Mouse (Mus musculus): Measurements from ENCODE around the gene Macrod2.

Macrod2 gene

GRCm38 (mm10) chr2:140395179-140395578 is at the start of gene Macrod2:
Macrod2 (plus strand) TSS chr2:140395309.
- DNase-seq: peak; percentile 56 to 57

GRCm38 (mm10) chr2:140359905-140360304 is 35.2 kb upstream of the Macrod2 start:
- no peak for DNase-seq

- DNase-seq: no peak
Observed at GRCm38 (mm10) chr2:140364804-140365203, 30.3 kb upstream of the Macrod2 start.

DNA sequence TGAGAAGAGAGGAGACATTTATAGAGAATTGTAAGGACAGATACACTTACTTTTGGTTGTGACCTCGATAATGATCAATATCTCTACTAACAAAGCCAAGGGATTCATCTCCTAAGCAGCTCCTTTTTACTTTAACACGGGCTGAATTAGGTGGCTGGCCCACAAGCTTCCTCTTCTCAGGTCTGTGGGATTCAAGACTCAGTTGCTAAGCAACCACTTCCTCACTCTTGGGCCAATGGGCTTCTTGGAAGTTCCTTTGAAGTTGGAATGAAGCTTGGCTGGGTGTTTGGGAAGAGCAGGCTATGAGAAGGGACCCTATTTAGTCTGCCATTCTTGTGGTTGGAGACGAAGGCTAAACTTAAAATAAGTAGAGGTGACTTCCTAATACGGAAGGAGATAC is 5.6 kb upstream of the Macrod2 start, which contains the start of gene Sel1l2:
TSS of gene Sel1l2 (minus strand) at position 182 of the 400 bp plus-strand sequence.
- DNase-seq: no peak

DNA sequence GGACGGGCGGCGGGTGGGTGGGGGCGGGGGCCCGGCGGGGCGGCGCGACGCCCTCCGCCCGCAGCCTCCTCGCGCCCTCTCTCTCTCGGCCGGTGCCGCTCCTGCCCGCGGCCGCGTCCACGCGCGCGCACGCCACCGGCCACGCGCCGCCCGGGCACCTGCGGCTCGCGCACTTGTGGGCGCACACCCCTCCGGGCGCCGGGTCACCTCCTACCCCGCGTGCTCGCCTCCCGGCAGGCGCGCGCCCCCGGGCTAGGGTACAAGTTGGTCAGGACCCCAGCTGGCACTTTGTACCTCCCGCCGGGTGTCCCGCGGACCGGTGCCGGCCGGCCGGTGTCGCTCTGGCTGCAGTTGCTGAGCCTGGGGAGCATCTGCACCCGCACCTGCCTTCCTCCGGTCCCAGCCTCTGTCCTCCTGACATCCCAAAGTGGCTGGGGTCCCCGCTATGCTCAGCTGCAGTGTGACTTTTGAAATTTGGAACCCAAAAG is 679 bp downstream of the Macrod2 start:
- peak in 1 of 2 experiments; percentile 1 for DNase-seq

DNA sequence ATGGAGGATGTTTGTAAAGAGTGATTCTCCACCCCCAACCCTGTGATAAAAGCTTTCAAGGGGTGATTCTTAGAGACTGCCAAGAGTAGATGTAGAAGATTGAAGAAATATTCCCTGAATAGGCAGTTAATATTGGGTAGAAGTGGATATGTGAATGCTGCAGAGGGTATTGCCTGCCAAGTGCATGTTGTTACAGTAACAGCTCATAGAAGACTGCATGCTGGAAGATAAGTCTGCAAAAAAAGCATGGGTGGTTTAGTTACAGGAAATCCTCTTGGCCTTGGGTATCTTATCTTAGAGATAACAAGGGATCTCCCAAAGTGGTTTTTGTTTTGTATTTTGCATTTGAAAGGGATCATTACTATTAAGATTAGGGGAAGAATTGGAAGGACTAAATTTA is 30.7 kb downstream of the Macrod2 start:
- DNase-seq: no peak

DNA sequence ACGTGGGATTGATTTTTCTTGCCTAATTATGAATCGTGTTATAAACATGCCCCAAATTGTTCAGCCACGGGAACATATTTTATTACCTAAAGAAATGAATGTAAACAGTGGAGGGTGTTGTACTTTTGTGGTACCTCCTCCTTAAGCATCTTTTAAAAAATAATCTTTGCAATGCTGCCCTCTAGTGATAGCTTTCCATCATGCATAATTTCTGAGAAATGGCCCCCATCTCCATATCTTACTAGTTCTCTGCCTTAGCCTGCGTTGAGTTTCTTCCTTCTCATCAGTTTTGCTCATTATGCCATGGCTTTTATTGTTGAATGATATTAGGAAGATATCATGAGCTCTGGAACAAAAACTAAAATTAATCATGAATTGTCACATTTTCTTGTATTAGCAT is 32.2 kb downstream of the Macrod2 start:
- DNase-seq: no peak

DNA sequence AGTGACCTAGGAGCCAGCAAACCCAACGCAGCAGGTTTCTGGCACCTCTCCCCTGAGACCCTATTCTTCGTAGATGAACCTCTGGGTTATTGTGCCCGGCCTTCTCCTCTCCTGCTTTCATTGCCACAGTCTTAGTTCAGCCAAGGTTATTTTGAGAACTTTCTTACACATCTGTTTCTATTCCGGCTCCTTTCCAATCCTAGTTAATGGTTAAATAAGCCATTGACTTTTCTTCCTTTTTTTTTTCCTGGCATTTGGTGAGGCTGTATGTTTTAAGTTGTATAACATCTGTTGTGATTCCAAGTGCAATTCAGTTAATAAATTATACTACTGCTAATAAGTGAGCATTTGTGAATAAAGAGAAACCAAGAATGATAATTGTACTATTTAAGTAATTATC is 44.0 kb downstream of the Macrod2 start:
- no peak for DNase-seq

- no peak for DNase-seq
Observed at GRCm38 (mm10) chr2:140448636-140449035, 53.5 kb downstream of the Macrod2 start.

- DNase-seq: no peak
Observed at GRCm38 (mm10) chr2:140475770-140476169, 80.7 kb downstream of the Macrod2 start.

- DNase-seq: no peak
Observed at GRCm38 (mm10) chr2:140476891-140477290, 81.8 kb downstream of the Macrod2 start.

- no peak for DNase-seq
Observed at GRCm38 (mm10) chr2:140482604-140483003, 87.5 kb downstream of the Macrod2 start.

- DNase-seq: no peak
Observed at GRCm38 (mm10) chr2:140497688-140498087, 102.6 kb downstream of the Macrod2 start.

DNA sequence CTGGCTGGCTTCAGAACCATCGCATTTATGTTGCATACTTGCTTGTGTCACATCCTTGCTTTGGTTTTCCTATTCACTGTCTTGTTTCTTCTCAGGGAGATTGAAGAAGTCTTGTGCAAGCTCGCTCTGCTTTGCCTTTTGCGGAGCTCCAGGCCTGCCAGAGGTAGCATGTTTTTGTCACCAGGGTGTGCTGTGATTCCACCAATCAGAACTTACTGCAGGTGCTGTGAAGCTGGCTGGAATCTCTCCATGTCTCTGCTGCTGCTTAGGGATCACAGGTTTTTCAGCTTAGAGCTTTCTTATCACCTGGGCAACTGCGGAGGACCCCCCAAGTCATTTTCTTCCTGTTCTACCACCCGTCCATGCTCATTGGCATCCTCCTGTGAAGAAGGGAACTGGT is 105.8 kb downstream of the Macrod2 start:
- DNase-seq: no peak

DNA sequence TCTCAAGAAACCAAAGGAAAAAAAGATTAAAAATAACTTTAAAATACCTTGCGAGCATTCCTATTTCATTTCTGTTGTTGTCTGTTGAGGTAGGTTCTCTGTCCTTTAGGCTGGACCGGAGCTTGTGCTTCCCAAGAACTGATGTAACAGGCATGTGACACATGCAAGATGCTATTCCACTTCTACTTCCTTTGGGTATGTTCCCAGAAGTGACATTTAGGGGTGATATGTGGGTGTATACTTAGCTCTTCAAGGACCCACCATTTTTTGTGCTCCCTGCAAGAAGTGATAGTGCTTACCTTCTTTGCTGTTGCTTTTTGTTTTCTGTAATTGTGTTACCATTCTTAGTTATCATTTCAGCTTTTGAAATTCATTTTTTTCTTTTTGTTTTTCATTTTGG is 126.4 kb downstream of the Macrod2 start:
- no peak for DNase-seq

DNA sequence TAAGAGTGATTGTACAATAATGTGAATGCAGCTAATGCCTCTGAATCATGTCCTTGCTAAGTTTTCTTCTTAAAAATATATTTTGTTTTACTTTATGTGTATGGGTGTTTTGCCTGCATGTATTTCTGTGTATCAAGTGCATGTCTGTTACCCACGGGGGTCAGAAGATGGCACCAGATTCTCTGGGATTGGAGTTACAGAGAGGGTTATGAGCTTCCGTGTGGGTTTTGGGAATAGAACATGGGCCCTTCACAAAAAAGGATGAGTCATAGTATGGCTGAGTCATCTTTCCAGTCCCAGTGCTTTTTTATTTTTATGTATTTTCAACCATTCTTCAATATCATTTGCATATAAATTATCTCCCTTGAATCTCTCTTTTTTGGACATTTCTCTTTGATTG is 135.1 kb downstream of the Macrod2 start:
- no peak for DNase-seq

- DNase-seq: no peak
Observed at GRCm38 (mm10) chr2:140532024-140532423, 136.9 kb downstream of the Macrod2 start.

DNA sequence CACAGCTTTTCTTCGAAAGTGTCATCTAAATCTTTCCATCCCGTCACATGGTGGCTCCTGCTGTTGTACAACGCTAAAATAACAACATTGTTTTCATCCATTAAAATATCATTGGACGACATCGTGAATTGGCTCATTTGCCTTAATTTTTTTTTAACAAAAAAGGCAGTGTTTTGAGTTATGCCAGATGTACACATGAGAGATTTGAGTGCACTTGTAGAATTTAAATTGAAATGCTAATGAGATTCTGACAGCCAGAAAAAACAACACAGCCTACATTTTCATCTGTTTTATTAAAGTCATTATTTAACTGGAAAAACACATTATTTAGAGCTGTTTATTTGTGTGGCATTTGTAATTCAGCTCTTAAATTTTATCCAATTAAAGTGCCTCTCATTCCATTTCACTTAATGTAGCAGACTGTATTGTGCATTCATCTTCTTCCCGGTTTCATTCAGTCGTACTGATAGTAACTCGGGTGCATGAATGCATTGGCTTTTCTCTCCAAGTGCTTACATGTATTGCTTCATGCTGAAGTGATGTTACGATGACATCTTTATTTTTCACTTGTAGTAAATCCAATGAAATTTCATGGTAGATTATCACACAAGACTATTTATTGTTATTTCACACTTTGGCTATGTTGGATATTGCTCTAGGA is 137.9 kb downstream of the Macrod2 start:
- DNase-seq: no peak

- DNase-seq: no peak
Observed at GRCm38 (mm10) chr2:140533621-140534020, 138.5 kb downstream of the Macrod2 start.

GRCm38 (mm10) chr2:140534583-140534982 is 139.5 kb downstream of the Macrod2 start:
- no peak for DNase-seq

- no peak for DNase-seq
Observed at GRCm38 (mm10) chr2:140535832-140536571, 140.9 kb downstream of the Macrod2 start.

GRCm38 (mm10) chr2:140549286-140549685 is 154.2 kb downstream of the Macrod2 start:
- no peak for DNase-seq

DNA sequence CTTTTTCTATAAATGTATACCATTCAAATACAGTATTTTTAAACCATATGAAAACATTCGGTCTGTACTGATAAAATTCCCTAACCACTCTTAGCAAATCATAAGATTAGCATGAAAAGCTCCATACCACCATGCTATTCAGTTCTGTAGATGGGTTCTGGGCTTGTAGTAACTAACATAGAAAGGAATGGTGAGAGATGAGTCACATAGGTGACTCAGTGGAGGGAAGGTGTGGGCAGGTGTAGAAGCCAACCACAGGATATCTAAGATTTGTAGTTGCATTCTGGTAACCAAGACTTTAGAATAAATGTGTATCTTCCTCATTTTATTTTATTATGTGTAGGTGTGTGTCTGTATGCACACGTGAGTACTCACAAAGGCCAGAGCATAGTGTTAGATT is 166.3 kb downstream of the Macrod2 start:
- no peak for DNase-seq

DNA sequence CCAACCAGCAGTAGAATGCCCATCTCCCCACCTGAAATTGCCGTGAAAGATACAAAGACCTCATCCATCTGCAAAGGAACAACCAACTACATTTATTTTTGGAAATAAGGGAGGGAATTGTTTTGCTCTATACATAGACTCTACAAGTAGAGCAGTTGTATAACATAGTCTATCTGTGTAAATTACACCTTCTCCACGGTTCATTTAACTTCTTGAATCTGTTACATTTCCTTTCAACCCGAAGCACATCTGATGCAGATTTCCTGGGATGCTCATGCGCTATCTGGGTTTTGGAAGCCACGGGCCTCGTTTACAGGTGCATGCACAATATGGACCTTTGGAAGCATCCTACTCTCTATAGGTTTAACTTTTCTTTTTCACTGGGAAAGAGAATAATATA is 175.8 kb downstream of the Macrod2 start:
- no peak for DNase-seq

All from B cell, adult 2 months (primary cell).